Mouse (Mus musculus) erythroblast, embryonic 14.5 days (primary cell): ENCODE data around the gene Slc1a7. TPM values are rescaled to one million over a fixed set of nuclear protein-coding genes. Genes with fewer than 3 reads are reported as not detected.

Experiments
- H3K27me3 ChIP-seq: 2 replicates; pipeline ENCODE4 v1.6.1; 2012; ENCODE audit warnings: inconsistent platforms; ENCODE audit not compliant: control insufficient read depth
- H3K36me3 ChIP-seq: 2 replicates; pipeline ENCODE4 v1.6.1; 2012; ENCODE audit warnings: mild to moderate bottlenecking, inconsistent platforms; ENCODE audit not compliant: control insufficient read depth
- H3K4me1 ChIP-seq: 2 replicates; pipeline ENCODE4 v1.6.1; 2012; ENCODE audit warnings: inconsistent platforms; ENCODE audit not compliant: control insufficient read depth
- H3K4me3 ChIP-seq: replicated peaks from 2 replicates; pipeline ENCODE3; 2012; ENCODE audit warnings: moderate library complexity, mild to moderate bottlenecking, inconsistent platforms
- H3K9me3 ChIP-seq: 2 replicates; pipeline ENCODE4 v1.6.1; 2012; ENCODE audit warnings: low read length, inconsistent platforms, mixed read lengths; ENCODE audit not compliant: control insufficient read depth
- GATA1 ChIP-seq: IDR thresholded peaks from 2 replicates; pipeline ENCODE4 v1.6.1; 2012; ENCODE audit warnings: low read length, inconsistent platforms, mixed read lengths
- TAL1 ChIP-seq: IDR thresholded peaks from 3 replicates; pipeline ENCODE4 v1.6.1; 2012; ENCODE audit warnings: low read length, inconsistent platforms, mixed read lengths
- polyA plus RNA-seq: library from polyadenylated mRNA; stranded (reverse); fragments of >175 nt; gene quantifications from 2 replicates; pipeline ENCODE4 v1.2.3, GENCODE M21; 2012

Slc1a7 gene
- polyA plus RNA-seq, result not detected in 2 replicates

- no peak within 1 kb of the TSS for H3K4me3 ChIP-seq
These were observed at the start of gene Slc1a7 for GRCm38 (mm10) chr4:107967966-107968682. TSS of gene Slc1a7 (plus strand) at chr4:107968332.

DNA sequence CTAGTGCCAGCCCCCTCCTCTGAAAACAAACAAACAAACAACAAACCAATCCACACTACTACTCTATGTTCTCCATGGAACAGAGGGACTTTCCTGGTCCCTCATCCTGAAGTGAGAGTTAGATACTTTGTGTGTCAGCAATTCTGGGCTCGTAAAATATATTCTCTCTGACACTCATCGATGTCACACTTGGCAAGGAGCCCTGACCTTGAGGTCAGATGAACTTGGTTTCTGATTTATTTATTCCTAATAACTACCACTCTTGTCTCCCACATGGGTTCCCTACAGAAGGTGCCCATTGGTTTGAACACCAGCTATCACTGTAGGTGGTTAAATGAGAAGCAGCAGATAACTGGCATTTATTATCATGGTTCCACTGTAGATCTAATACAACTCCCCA lies 47.8 kb upstream of the Slc1a7 start:
- Histone ChIP-seq H3K27me3 (no peaks in the 10 kb centered on the region), H3K4me1 (peaks cover 44% of the 10 kb centered on the region), H3K36me3 (peaks cover 15% of the 10 kb centered on the region), H3K4me3 (no peak overlapping the region), H3K9me3 (no peaks in the 10 kb centered on the region)
- TF ChIP-seq TAL1 (no peak), GATA1 (no peak)

More at GRCm38 (mm10) chr4:107967966-107968682, at the start of gene Slc1a7:
- TF ChIP-seq GATA1, result no peak
- TF ChIP-seq TAL1, result no peak
- Histone ChIP-seq H3K36me3 (no peaks in the 10 kb centered on the region), H3K4me1 (peaks cover 3% of the 10 kb centered on the region; the same call in 1 of the 2 replicates), H3K27me3 (no peaks in the 10 kb centered on the region), H3K9me3 (no peaks in the 10 kb centered on the region)

GRCm38 (mm10) chr4:107921152-107921695 lies 46.9 kb upstream of the Slc1a7 start:
- Histone ChIP-seq H3K4me3 (peak overlapping the region; percentile 82), H3K4me1 (peaks cover 44% of the 10 kb centered on the region)

DNA sequence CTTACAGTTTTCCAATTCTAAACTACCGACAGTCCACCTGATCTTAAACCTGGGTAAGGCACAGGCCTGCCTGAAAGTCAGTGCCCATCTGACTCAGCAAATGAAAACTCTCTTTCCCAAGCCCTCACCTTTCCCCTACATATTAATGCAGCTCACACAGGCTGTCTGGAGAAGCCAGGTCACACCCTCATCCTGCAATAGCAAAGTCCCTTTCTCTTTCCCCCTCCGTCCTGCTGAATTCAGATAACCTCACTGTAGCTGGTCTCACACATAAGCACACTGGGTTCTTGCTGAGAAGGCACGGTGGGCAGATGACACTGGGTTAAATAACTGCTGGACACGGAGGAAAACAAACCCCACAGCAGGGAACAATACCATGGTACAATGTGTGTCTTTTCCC lies 46.2 kb upstream of the Slc1a7 start:
- no peaks in the 10 kb centered on the region for H3K9me3 ChIP-seq
- H3K27me3 ChIP-seq, result no peaks in the 10 kb centered on the region
- TF ChIP-seq TAL1 (no peak), GATA1 (no peak)
- H3K4me3 ChIP-seq, result peak overlapping the region; percentile 82
- peaks cover 15% of the 10 kb centered on the region for H3K36me3 ChIP-seq
- H3K4me1 ChIP-seq, result peaks cover 44% of the 10 kb centered on the region

More at GRCm38 (mm10) chr4:107921152-107921695, 46.9 kb upstream of the Slc1a7 start:
- Histone ChIP-seq H3K36me3 (peaks cover 15% of the 10 kb centered on the region), H3K27me3 (no peaks in the 10 kb centered on the region), H3K9me3 (no peaks in the 10 kb centered on the region)
- TF ChIP-seq TAL1 (no peak), GATA1 (no peak)

DNA sequence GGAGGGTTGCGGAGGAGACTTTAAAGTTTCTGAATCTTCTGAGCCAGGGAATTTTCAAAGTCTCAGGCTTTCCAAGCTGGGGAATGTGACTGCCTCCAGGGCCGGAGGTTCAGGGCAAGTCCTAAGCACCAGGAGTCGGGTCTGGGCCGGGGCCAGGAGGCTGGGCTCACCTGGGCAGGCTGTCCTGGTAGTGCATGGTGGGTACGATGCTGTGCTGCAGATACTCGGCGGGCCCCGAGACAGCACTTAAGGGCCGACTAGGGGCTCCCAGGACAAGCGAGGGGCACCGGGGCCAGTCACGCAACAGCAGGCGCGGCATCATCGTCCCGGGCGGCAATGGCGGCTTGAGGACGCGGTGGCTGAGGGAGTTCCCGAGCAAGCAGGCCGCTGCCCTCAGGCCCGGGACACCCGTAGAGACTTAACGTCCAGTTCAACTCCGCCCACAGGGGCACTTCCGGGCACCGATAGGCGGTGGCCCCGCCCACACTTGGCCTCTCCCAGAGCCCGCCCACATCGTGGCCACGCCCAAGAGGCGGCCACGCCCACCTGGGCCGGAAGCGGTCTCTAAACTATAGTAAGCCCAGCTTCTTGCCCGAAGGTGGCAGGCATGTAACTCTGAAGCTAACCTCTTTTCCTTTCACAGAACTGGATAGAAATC lies 44.9 kb upstream of the Slc1a7 start, which contains the start of gene Cpt2:
Gene Cpt2 (minus strand): TSS at position 466 of the 658 bp plus-strand sequence.
- H3K27me3 ChIP-seq, result no peaks in the 10 kb centered on the region
- TF ChIP-seq GATA1 (no peak), TAL1 (no peak)
- H3K36me3 ChIP-seq, result peaks cover 12% of the 10 kb centered on the region
- no peaks in the 10 kb centered on the region for H3K9me3 ChIP-seq
- H3K4me1 ChIP-seq, result peaks cover 53% of the 10 kb centered on the region
- peak within 1 kb of the TSS; percentile 82 for H3K4me3 ChIP-seq

- Histone ChIP-seq H3K4me3 (peak overlapping the region; percentile 82), H3K36me3 (peaks cover 11% of the 10 kb centered on the region), H3K27me3 (no peaks in the 10 kb centered on the region), H3K9me3 (no peaks in the 10 kb centered on the region), H3K4me1 (peaks cover 58% of the 10 kb centered on the region)
- TF ChIP-seq TAL1 (no peak), GATA1 (no peak)
These were observed 44.3 kb upstream of the Slc1a7 start for GRCm38 (mm10) chr4:107923803-107924194.

GRCm38 (mm10) chr4:107928269-107928668 lies 39.9 kb upstream of the Slc1a7 start:
- H3K36me3 ChIP-seq, result no peaks in the 10 kb centered on the region
- H3K9me3 ChIP-seq, result no peaks in the 10 kb centered on the region
- TF ChIP-seq TAL1 (no peak), GATA1 (no peak)
- H3K4me3 ChIP-seq, result no peak overlapping the region
- no peaks in the 10 kb centered on the region for H3K27me3 ChIP-seq
- H3K4me1 ChIP-seq, result peaks cover 29% of the 10 kb centered on the region

GRCm38 (mm10) chr4:107928726-107929125 lies 39.4 kb upstream of the Slc1a7 start:
- Histone ChIP-seq H3K4me3 (no peak overlapping the region), H3K36me3 (no peaks in the 10 kb centered on the region), H3K9me3 (no peaks in the 10 kb centered on the region), H3K27me3 (no peaks in the 10 kb centered on the region), H3K4me1 (peaks cover 29% of the 10 kb centered on the region)
- TF ChIP-seq TAL1, result no peak
- no peak for TF ChIP-seq GATA1

GRCm38 (mm10) chr4:107931453-107931852 lies 36.7 kb upstream of the Slc1a7 start:
- Histone ChIP-seq H3K4me3 (no peak overlapping the region), H3K36me3 (no peaks in the 10 kb centered on the region), H3K9me3 (no peaks in the 10 kb centered on the region), H3K27me3 (no peaks in the 10 kb centered on the region), H3K4me1 (peaks cover 23% of the 10 kb centered on the region)
- TF ChIP-seq TAL1 (no peak), GATA1 (no peak)
